Mouse (Mus musculus) liver, adult (tissue): ENCODE measurements around the gene 2310022B05Rik.

Source experiments
- GATA4 ChIP-seq: IDR thresholded peaks from 2 replicates; pipeline ENCODE4 v1.6.1; 2014; ENCODE audit warnings: mild to moderate bottlenecking, low read length; ENCODE audit not compliant: insufficient replicate concordance

Gene 2310022B05Rik

DNA sequence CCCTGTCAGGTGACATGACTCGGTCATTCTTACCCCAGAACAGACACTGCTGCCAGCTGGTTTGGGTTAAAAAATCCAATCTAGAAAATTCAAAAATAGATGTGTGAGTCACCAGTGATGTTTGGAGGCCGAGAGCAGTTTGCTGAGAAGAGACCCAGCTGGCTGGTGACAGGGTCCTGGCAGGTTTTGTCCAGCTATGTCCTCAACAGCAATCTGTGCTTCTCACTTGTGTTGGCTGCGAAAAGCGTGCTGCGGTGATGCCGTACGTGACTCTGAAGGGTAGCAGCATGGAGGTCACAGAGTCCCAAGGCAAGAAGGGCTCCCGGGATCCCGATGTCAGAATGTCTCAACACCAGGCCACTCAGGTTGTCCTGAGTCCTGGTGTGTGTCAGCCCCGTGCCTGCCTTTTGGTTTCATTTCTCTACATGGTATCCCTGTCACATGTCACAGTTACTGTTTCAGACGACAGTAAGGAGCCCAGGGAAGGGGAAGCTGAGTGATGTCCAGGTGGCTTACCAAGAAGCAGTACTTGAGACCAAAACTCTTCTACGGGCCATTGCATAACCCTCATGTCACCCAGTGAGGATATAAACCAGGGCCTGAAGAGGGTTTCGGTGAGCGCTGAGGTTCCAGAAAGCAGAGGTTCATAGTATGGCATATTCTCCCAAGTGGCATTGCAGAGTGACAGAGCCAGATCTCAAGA is 30.0 kb downstream of the 2310022B05Rik start:
- no peak for TF ChIP-seq GATA4

DNA sequence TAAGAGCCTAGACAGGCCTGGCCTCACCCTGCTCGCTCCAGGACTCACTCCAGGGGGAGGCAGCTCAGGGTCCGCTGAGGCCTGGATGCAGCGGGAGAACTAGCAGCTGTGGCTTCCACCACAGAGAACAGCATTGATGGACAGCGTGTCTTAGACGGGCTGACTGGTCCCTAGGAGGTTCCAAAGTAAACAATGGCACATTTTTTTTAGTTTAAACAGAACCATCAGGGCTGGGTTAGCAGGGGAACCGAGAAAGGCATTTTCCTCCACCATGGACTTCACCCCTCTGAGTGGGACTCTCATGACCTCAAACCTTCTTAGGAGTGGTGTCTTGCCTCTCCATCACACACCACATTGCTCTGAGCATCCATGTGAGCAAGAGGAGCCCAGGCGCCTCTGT is 31.2 kb downstream of the 2310022B05Rik start:
- TF ChIP-seq GATA4: no peak

DNA sequence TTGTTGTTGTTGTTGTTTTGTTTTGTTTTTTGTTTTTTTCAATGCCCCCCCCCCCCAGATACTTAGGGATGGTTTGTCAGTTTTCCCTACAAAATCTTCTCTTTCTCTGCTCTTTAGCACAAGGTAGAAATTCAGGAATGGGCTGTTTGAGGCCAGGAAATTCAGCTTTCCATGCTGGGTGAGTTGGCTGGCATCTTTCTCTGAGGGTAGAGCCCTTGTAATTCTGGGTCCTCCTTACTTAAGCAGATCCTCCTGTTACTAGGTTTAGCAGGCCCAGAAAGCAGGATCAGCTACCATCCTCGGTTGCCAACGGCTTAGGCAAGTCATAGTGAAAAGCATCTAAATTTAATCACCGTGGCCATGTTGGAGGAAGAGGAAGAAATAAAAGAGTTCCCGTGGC is 32.3 kb downstream of the 2310022B05Rik start:
- no peak for TF ChIP-seq GATA4

DNA sequence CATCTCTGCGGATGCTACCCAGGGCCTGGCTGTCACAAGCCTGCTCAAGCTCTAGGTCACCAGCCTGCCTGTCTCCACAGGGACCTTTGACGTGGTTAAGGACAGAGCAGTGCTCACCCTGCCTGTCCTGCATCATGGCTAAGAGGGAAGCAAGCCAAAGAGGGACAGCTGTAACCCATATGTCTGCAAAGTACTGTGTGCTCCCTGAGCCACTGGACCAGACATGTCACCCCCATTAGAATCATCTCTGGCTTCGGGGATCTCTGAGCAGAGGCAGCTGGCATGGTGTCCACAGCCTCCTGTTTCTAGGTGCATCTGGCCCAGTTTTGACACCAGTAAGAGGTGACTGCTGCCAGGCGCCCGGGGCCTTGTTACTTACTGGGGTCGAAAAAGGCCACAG is 32.7 kb downstream of the 2310022B05Rik start:
- no peak for TF ChIP-seq GATA4

DNA sequence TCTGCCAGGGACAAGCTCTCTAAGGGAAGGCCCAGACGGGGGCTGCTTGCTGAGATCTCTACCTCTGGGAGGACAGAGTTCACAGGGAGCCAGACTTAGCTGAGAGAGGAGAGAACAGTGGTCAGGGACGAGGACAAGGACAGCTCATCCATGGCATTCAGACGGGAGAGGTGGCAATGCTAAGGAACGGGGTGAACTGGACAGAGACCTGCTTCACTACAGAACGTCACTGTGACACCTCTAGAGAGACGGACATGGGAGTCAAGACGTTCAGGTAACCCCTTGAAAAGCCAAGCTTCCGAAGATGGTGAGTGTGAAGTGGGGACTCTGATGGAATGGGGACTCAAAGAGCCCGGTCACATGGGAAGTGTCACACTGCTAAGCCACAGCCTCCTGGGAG is 36.9 kb downstream of the 2310022B05Rik start:
- no peak for TF ChIP-seq GATA4

DNA sequence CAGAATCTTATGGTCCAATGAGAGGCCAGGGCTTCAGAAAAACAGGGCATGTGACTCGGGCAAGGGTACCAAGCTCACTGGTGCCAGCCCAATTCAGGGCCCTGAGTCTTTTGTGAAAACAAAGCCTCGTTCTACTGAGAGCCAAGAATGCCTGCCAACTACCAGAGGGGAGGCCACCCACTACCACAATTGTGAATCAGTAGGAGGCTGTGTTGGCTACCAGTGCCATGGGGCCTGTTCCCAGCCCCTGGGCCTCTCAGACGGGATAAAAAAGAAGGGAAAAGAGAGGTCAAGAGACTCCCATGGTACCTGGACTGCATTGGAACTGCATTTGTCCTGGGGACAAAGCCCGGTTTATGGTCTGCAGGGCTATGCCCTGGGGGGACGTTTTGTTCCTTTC is 41.9 kb downstream of the 2310022B05Rik start:
- no peak for TF ChIP-seq GATA4

DNA sequence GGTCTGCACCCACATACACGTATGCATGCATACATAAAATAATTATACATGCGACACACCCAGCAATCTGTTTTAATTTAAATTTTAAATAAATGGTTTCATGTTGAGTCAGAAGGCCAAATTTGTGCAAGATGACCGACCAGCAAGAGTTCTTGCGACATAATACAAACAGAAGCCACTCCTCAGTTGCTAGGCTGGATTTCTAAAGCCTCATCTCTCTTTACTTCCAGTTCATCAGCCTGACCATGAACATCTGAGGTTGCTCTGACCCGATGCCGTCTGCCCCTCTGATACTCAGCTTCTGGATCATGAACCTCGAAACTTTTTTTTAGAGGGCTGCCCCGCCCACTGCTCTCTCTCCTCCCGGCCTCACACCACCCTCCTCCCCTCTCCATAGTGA is 44.9 kb downstream of the 2310022B05Rik start:
- no peak for TF ChIP-seq GATA4

DNA sequence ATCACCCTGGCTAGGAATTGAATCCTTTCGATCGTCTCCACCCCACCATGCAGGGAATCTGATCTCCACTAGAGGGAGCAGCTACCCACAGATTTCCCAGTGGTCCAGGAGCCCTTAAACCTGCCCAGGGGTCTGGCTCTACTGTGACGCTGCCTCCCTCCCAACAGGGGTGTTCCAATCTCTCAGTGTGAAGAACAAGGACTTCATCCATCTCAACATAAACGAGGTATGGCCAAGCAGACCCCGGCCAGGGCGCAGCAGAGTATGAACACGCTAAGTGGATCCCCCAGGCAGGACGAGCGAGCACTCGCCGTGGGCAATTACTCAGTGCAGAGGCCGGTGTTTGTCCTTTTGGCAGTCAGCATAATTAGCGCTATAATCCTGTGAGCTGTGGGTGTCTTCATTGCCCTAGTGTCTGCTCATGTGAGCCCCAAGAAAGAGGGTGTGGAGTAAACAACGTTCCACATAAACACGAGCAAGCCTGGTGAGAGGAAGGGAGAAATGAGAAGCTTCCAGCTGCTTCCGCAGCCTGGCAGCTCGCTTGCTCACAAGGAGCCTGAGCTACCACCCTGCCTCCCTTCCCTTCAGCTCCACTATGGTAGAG is 45.8 kb downstream of the 2310022B05Rik start:
- no peak for TF ChIP-seq GATA4

DNA sequence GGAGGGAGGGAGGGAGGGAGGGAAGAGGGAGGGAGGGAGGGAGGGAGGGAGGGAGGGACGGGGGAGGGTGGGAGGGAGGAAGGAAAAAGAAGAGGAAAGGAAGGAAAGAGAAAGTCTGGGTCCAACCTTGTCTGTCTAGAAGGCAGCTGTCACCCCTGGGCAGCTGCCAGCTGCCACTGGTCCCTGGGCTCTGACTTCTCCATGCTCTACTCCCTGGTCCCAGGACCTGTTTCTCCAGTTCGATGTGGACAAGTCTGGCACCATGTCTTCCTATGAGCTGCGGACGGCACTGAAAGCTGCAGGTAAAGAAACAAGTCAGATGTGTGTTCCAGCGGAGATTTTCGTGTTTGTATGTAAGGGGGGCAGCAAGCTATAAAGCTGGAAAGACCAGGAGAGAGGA is 48.8 kb downstream of the 2310022B05Rik start:
- TF ChIP-seq GATA4: no peak

DNA sequence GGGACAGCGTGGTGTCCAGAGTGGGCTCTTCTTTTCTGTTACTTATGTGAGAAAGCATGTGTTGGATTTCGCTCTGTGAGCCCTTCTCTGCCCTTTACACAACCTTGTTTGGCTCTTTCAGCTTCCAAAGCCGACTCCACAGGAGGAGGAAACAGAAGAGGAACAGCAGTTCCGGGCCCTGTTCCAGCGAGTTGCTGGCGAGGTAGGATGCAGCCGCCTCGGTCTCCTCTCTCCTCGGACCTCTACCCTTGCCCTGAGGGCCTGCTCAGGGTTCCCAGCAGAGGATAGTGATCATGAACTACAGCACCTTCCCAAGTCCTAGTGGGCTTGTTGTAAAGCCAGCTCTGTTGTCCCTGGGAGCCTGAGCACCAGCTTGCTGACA is 54.2 kb downstream of the 2310022B05Rik start:
- TF ChIP-seq GATA4: no peak

DNA sequence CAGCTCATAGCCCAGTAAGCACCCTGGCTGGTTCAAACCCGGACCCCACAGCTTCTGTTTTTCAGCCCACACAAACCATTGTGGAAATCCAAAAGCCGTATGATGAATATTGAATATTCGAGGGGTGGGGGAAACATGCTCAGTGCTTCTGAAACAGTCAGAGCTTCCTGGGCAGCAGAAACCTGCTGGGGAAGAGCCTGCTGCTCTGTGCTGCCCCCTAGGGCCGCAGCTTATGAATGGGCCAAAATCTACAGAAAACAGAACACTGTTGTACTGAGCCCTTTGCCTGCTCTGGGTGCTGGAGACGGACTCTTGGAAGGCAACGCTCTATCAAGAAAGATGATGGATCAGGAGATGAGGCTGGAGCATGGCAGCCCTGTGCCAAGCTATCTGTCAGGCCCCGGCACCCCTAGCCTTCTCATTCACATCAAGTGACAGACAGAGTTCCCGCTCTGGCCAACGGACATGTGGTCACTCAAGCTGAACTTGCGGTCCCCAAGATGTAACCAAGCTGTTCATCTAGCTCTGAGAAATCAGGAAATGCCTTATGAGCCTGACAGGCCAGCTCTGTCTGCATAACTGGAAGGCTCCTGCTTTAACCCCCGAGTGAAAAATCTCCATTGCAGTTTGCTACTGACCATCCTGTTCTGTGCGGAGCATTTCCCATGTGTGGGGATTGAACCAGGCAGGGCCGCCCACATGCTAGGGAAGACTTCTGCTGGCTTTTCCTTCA is 54.8 kb downstream of the 2310022B05Rik start:
- TF ChIP-seq GATA4: no peak

DNA sequence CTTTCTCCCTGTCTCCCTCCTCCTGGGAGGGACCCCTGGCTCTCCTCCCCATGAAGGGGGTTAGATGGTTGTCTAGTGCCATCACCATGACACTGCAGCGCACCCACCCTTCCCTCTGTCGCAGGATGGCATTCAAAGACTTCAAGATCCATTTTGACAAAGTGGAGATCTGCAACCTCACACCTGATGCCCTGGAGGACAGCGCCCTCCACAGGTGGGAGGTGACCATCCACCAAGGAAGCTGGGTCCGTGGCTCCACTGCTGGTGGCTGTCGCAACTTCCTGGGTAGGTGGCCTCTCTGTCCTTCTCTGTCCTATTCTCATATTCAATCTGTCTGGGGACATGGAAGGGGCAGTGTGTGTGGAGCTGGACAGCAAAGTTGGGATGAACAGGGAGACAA is 59.1 kb downstream of the 2310022B05Rik start:
- TF ChIP-seq GATA4: no peak

DNA sequence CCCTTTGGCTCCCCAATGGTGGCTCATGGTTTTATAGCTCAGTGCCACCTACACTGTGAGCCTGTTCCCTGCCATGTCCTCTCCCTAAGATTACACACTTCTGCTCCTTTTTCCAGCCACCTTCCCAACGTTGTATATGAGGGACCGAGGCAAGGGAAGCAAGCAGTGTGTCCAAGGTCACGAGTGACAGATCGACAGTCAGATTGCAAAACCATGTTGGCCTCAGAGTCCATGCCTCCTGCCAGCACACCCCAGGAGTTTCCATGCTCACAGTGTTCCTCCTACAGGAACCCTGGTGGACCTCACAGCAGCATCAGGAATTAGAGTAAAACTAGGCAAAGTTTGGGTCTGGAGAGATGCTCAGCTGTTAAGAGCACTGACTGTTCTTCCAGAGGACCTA is 73.8 kb downstream of the 2310022B05Rik start:
- TF ChIP-seq GATA4: no peak

DNA sequence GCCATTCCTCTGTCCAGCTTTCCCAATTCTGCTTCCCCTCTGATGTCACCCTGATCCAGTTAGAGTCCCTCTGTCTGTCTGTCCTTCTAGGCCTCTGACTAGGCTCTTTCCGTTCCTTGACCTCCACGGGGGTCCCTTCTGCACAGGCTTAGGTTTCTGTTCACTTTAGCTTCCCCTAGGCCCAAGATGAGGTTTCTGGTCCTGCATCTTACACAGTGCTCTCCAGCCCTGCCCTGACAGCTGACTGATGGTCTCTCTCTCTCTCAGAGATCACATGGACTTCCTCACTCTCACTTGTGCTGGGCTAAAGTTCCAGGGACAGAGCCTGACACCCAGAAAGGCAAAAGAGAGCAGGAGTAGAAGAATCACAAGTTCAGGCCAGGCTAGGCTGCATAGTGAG is 76.6 kb downstream of the 2310022B05Rik start:
- TF ChIP-seq GATA4: no peak
